Mouse (Mus musculus) heart, embryonic 10.5 days (tissue): ENCODE results near the gene Utp6. TPM values are rescaled to one million over a fixed set of nuclear protein-coding genes. Genes with fewer than 3 reads are reported as not detected.

Experiments
- DNase-seq: peaks from one replicate; pipeline ENCODE4 v3.0.0-alpha.2; 2017; ENCODE audit warnings: low spot score
- H3K27ac ChIP-seq: fragments of 300-500 bp; sonication (generic); 2 replicates; pipeline ENCODE4 v1.5.1; 2016; ENCODE audit warnings: mild to moderate bottlenecking
- H3K27me3 ChIP-seq: fragments of 300-500 bp; sonication (generic); 2 replicates; pipeline ENCODE4 v1.6.1; 2016; ENCODE audit warnings: mild to moderate bottlenecking; ENCODE audit not compliant: poor library complexity, insufficient read depth, severe bottlenecking
- H3K36me3 ChIP-seq: fragments of 300-500 bp; sonication (generic); 2 replicates; pipeline ENCODE4 v1.6.1; 2016; ENCODE audit warnings: mild to moderate bottlenecking, moderate library complexity
- H3K4me1 ChIP-seq: fragments of 300-500 bp; sonication (generic); 2 replicates; pipeline ENCODE4 v1.6.1; 2016; ENCODE audit warnings: mild to moderate bottlenecking
- H3K4me3 ChIP-seq: fragments of 300-500 bp; sonication (generic); 2 replicates; pipeline ENCODE4 v1.5.1; 2016; ENCODE audit warnings: mild to moderate bottlenecking, moderate library complexity
- H3K9me3 ChIP-seq: fragments of 300-500 bp; sonication (generic); 2 replicates; pipeline ENCODE4 v1.6.1; 2016; ENCODE audit warnings: mild to moderate bottlenecking, moderate library complexity
- WGBS: fragments of 180-500 bp; shearing (Covaris S2); methylation state at CpG from one replicate; pipeline ENCODE4 v1.1.7; 2016; 5-methylcytosine and 5-hydroxymethylcytosine counted together
- polyA plus RNA-seq: library from polyadenylated mRNA; unstranded; fragments of >200 nt; fragmentation: Nextera tagmentation; extraction: Ambion mirVana; gene quantifications from 2 replicates; pipeline ENCODE4 v1.2.1, GENCODE M21; 2016

Gene Utp6
- polyA plus RNA-seq, 1 experiment from 2014 or later: 49.5 TPM

GRCm38 (mm10) chr11:79886961-79887360, 75.2 kb downstream of the Utp6 start:
- no peak overlapping the region for H3K4me3 ChIP-seq
- DNase-seq: no peak
- no peaks in the 10 kb centered on the region for H3K4me1 ChIP-seq
- no peaks in the 10 kb centered on the region for H3K9me3 ChIP-seq
- no peaks in the 10 kb centered on the region for H3K27me3 ChIP-seq
- no peaks in the 10 kb centered on the region for H3K36me3 ChIP-seq
- 81% methylated on average over 1 of the region's 1 CpGs for WGBS
- no peak overlapping the region for H3K27ac ChIP-seq

- H3K9me3 ChIP-seq: no peaks in the 10 kb centered on the region
- H3K36me3 ChIP-seq: no peaks in the 10 kb centered on the region
- H3K4me1 ChIP-seq: no peaks in the 10 kb centered on the region
- H3K27me3 ChIP-seq: no peaks in the 10 kb centered on the region
- no peak overlapping the region for H3K4me3 ChIP-seq
- H3K27ac ChIP-seq: no peak overlapping the region
- no peak for DNase-seq
- 91% methylated on average over 1 of the region's 1 CpGs for WGBS
Measured at GRCm38 (mm10) chr11:79886395-79886794, 75.8 kb downstream of the Utp6 start.

GRCm38 (mm10) chr11:79885713-79886393, 76.3 kb downstream of the Utp6 start:
- WGBS: 80% methylated on average over 13 of the region's 13 CpGs
- Histone ChIP-seq H3K4me1 (no peaks in the 10 kb centered on the region), H3K27ac (no peak overlapping the region), H3K36me3 (no peaks in the 10 kb centered on the region), H3K27me3 (no peaks in the 10 kb centered on the region), H3K9me3 (no peaks in the 10 kb centered on the region), H3K4me3 (no peak overlapping the region)
- no peak for DNase-seq

GRCm38 (mm10) chr11:79884784-79885183, 77.4 kb downstream of the Utp6 start:
- Histone ChIP-seq H3K27me3 (no peaks in the 10 kb centered on the region), H3K4me1 (no peaks in the 10 kb centered on the region)
- 85% methylated on average over 6 of the region's 6 CpGs for WGBS

More at GRCm38 (mm10) chr11:79884784-79885183, 77.4 kb downstream of the Utp6 start:
- no peak for DNase-seq
- Histone ChIP-seq H3K27ac (no peak overlapping the region), H3K9me3 (no peaks in the 10 kb centered on the region), H3K4me3 (no peak overlapping the region), H3K36me3 (no peaks in the 10 kb centered on the region)

Other genes with a start within 250 kb of the Utp6 start
- 16.0 and 20.1 TPM in 2 replicates for gene Suz12, start 30.7 kb upstream of the Utp6 start, polyA plus RNA-seq
- 48.1 and 57.5 TPM in 2 replicates for gene Crlf3, start 118.6 kb upstream of the Utp6 start, polyA plus RNA-seq
- 8.4 and 11.0 TPM in 2 replicates for gene Atad5, start 127.0 kb upstream of the Utp6 start, polyA plus RNA-seq
- 35.4 and 36.6 TPM in 2 replicates for gene Tefm, start 179.8 kb upstream of the Utp6 start, polyA plus RNA-seq
- 0.18 and 0.46 TPM in 2 replicates for gene Adap2, start 191.7 kb upstream of the Utp6 start, polyA plus RNA-seq
- gene Rnf135, start 221.5 kb upstream of the Utp6 start, polyA plus RNA-seq: 8.8 and 9.4 TPM in 2 replicates
- gene Rhot1, start 246.6 kb upstream of the Utp6 start, polyA plus RNA-seq: 57.0 and 63.2 TPM in 2 replicates